Mouse (Mus musculus) CH12.LX (cell line): ENCODE measurements at regions not wholly inside any gene's neighbourhood (a gene's known extent, or its start where the extent isn't known, plus 50 kb on each side); places are given as distances from the start of the nearest gene placed in this dataset.

Source experiments
- CTCF ChIP-seq, 2 experiments: IDR thresholded peaks in 1 of 2; conservative IDR thresholded peaks in 1 of 2; 2 replicates each; pipeline ENCODE4 v1.5.1; 2011 to 2012; ENCODE audit warnings: low read depth in 2 of 2, low read length in 2 of 2, improper control_type of control experiment in 1 of 2, inconsistent platforms in 1 of 2, mild to moderate bottlenecking in 1 of 2, moderate library complexity in 1 of 2
- JUND ChIP-seq: conservative IDR thresholded peaks from 2 replicates; pipeline ENCODE4 v1.6.1; 2011; ENCODE audit warnings: low read depth, low read length, improper control_type of control experiment
- MAFK ChIP-seq: IDR thresholded peaks from 2 replicates; pipeline ENCODE4 v1.6.1; 2011; ENCODE audit warnings: low read length, improper control_type of control experiment; ENCODE audit not compliant: insufficient replicate concordance
- POLR2A ChIP-seq: IDR thresholded peaks from 2 replicates; pipeline ENCODE4 v1.6.1; 2011; ENCODE audit warnings: low read depth, mild to moderate bottlenecking, improper control_type of control experiment, low read length
- TBP ChIP-seq: conservative IDR thresholded peaks from 2 replicates; pipeline ENCODE4 v1.6.1; 2011; ENCODE audit warnings: low read depth, low read length, improper control_type of control experiment

DNA sequence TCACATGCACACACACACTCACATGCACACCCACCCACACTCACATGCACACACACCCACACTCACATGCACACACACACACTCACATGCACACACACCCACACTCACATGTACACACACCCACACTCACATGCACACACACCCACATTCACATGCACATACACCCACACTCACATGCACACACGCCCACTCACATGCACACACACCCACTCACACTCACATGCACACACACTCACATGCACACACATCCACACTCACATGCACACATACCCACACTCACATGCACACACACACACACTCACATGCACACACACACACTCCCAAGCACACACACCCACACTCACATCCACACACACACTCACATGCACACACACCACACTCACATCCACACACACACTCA lies 74.0 kb upstream of the Mki67 start:
- TF ChIP-seq CTCF (conservative IDR thresholded peaks at IDR 0.05 in 1 of 2, IDR thresholded peaks at IDR 0.05 in 1 of 2; ENCODE audit: low read depth in 2 of 2, low read length in 2 of 2) (no peak), MAFK (no peak), JUND (no peak), POLR2A (no peak), TBP (no peak)
